Mouse (Mus musculus) limb, embryonic 14.5 days (tissue): ENCODE data around the gene Hao1. TPM values are rescaled to one million over a fixed set of nuclear protein-coding genes. Genes with fewer than 3 reads are reported as not detected.

Experiments used
- ATAC-seq: fragments of 200-750 bp; cut with Nextera tagmentation; 2 replicates; pipeline ENCODE4 v1.8.0; 2017; ENCODE audit warnings: low read depth, moderate number of reproducible peaks, moderate TSS enrichment; ENCODE audit not compliant: low FRiP score
- DNase-seq: peaks from one replicate; pipeline ENCODE4 v3.0.0-alpha.2; 2015; ENCODE audit warnings: low spot score
- H3K27ac ChIP-seq: fragments of 300-500 bp; sonication (generic); replicated peaks from 2 replicates; pipeline ENCODE4 v1.5.1; 2014; ENCODE audit warnings: low read depth, mild to moderate bottlenecking, low read length, moderate library complexity, mixed read lengths
- H3K27me3 ChIP-seq: fragments of 300-500 bp; sonication (generic); 2 replicates; pipeline ENCODE4 v1.6.1; 2014; ENCODE audit warnings: low read length, mixed read lengths; ENCODE audit not compliant: control insufficient read depth, insufficient read depth
- H3K36me3 ChIP-seq: fragments of 300-500 bp; sonication (generic); 2 replicates; pipeline ENCODE4 v1.6.1; 2014; ENCODE audit warnings: mild to moderate bottlenecking, low read length, moderate library complexity, mixed read lengths; ENCODE audit not compliant: control insufficient read depth, insufficient read depth
- H3K4me1 ChIP-seq: fragments of 300-500 bp; sonication (generic); 2 replicates; pipeline ENCODE4 v1.6.1; 2014; ENCODE audit warnings: antibody characterized with exemption, low read length, mixed read lengths; ENCODE audit not compliant: control insufficient read depth, insufficient read depth
- H3K4me2 ChIP-seq: fragments of 300-500 bp; sonication (generic); replicated peaks from 2 replicates; pipeline ENCODE4 v1.6.1; 2014; ENCODE audit warnings: low read depth, mild to moderate bottlenecking, low read length, moderate library complexity; ENCODE audit not compliant: severe bottlenecking
- H3K4me3 ChIP-seq: fragments of 300-500 bp; sonication (generic); replicated peaks from 2 replicates; pipeline ENCODE4 v1.5.1; 2014; ENCODE audit warnings: low read length
- H3K9ac ChIP-seq: fragments of 300-500 bp; sonication (generic); 2 replicates; pipeline ENCODE4 v1.6.1; 2014; ENCODE audit warnings: mild to moderate bottlenecking, low read depth, low read length, moderate library complexity; ENCODE audit not compliant: severe bottlenecking
- H3K9me3 ChIP-seq: fragments of 300-500 bp; sonication (generic); 2 replicates; pipeline ENCODE4 v1.6.1; 2016; ENCODE audit warnings: low read length; ENCODE audit not compliant: control insufficient read depth
- POLR2A ChIP-seq: fragments of 200-500 bp; IDR thresholded peaks from 2 replicates; pipeline ENCODE4 v1.8.0; 2012; ENCODE audit warnings: inconsistent platforms, mild to moderate bottlenecking, moderate library complexity, borderline replicate concordance; ENCODE audit not compliant: insufficient read depth, insufficient read length; ENCODE audit errors: extremely low read depth
- WGBS: fragments of 180-500 bp; shearing (Covaris S2); extraction: QIAGEN DNeasy Blood & Tissue Kit; methylation state at CpG from one replicate; pipeline ENCODE4 v1.1.7; 2014; 5-methylcytosine and 5-hydroxymethylcytosine counted together
- polyA plus RNA-seq, 2 experiments: library from polyadenylated mRNA; depleted of rRNA in 1 of 2; stranded (reverse) in 1 of 2; unstranded in 1 of 2; fragments of >200 nt; fragmentation: Nextera tagmentation in 1 of 2; extraction: Ambion mirVana in 1 of 2; gene quantifications; 2 replicates each; pipeline versions ENCODE4 v1.2.1 to v1.2.3; 2012 to 2014

Hao1 gene
- polyA plus RNA-seq (2012; rRNA removed), result 0.03 TPM in 1 of 2 replicates, not detected in the other
- polyA plus RNA-seq (2014; fragmentation: Nextera tagmentation; extraction: Ambion mirVana), result 0.08 TPM in 1 of 2 replicates, not detected in the other

DNA sequence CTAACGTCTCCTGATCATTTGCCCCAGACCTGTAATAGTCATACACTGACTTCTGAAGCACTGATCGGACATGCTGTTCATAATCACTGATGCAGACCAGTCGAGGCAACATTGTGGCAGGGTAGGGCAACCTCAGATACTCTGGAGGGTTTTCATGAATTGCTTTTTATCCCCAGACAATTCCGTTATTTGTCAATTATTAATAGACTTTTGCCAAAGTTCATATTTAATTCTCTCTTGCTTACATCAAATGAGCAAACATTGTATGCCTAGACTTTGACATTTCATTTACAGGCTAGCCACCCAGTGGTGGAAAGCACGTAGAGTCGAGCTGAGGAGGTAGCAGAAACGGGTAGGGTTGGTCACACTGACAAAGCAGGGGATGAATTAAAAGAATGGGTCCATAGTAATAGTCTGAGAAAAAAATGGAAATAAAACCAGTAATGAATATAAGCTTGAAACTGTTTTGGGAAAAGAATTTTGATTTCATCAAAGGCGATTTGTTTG, at the start of gene Hao1:
Gene Hao1, minus strand, starts transcription at position 148 of the 507 bp plus-strand sequence.
- 82% methylated on average over 8 of the region's 8 CpGs for WGBS
- no peaks in the 10 kb centered on the region for H3K36me3 ChIP-seq
- TF ChIP-seq POLR2A, result no peak

DNA sequence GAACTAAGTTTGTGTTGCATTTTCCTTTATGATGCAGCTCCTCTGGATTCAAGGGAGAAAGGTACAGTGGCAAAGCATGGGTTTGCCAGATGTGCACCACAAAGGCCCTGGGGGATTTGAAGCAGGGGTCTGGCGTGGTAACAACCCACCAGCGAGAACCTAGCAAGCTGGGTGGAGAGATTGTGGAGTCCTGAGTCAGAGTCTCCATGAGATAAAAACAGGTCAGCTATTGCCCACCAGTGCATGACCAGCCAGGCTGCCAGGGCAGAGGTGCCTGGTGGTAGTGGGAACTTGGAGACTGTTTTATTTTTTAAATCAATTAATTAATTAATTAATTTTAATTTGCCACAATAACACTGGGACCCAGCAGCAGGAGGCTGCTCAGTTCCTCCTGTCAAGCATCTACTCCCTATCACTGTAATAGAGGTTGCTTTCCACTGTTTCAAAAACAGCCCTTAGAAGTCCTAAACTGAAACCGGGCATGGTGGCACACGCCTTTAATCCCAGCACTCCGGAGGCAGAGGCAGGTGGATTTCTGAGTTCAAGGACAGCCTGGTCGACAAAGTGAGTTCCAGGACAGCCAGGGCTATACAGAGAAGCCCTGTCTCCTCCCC, 37.0 kb upstream of the Hao1 start:
- H3K9ac ChIP-seq, result no peak overlapping the region
- no peak overlapping the region for H3K27ac ChIP-seq
- no peak overlapping the region for H3K4me3 ChIP-seq
- no peaks in the 10 kb centered on the region for H3K27me3 ChIP-seq
- DNase-seq (no peak), ATAC-seq (no peak)
- 89% methylated on average over 6 of the region's 6 CpGs for WGBS
- TF ChIP-seq POLR2A, result no peak
- H3K36me3 ChIP-seq, result no peaks in the 10 kb centered on the region
- no peaks in the 10 kb centered on the region for H3K9me3 ChIP-seq
- no peaks in the 10 kb centered on the region for H3K4me1 ChIP-seq
- no peak overlapping the region for H3K4me2 ChIP-seq

More for the DNA sequence above, at the start of gene Hao1:
- Histone ChIP-seq H3K4me1 (no peaks in the 10 kb centered on the region), H3K9me3 (no peaks in the 10 kb centered on the region), H3K4me3 (no peak within 1 kb of the TSS), H3K27me3 (no peaks in the 10 kb centered on the region), H3K27ac (no peak within 1 kb of the TSS), H3K9ac (no peak within 1 kb of the TSS), H3K4me2 (no peak within 1 kb of the TSS)
- ATAC-seq, result no peak
- DNase-seq, result no peak

DNA sequence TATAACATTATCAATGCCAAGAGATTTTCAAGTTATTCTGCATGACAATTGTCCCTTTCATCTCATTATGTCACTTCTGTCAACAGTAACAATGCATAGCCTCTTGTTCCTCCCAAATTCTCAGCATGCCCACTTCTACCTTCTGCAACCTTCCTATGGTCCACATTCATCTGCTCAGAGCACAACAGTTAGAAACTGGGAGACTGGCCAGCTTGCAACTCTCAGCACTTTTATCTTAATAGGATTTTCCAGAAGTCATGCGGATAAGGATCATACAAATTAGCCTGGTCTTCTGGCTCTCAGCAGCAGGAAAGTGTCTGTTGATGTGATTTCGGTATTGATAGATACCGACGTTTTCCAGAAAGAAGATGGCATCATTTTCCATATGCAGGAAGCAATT, 31.1 kb upstream of the Hao1 start:
- peak; percentile 3 for DNase-seq
- WGBS, result 69% methylated on average over 4 of the region's 4 CpGs
- H3K4me2 ChIP-seq, result no peak overlapping the region

GRCm38 (mm10) chr2:134559422-134559821, 5.3 kb upstream of the Hao1 start:
- no peak for DNase-seq
- Histone ChIP-seq H3K4me1 (no peaks in the 10 kb centered on the region), H3K4me3 (no peak overlapping the region), H3K4me2 (no peak overlapping the region), H3K27ac (no peak overlapping the region), H3K27me3 (no peaks in the 10 kb centered on the region), H3K9ac (no peak overlapping the region), H3K9me3 (peaks cover 6% of the 10 kb centered on the region), H3K36me3 (no peaks in the 10 kb centered on the region)
- 86% methylated on average over 3 of the region's 3 CpGs for WGBS
- no peak for TF ChIP-seq POLR2A
- no peak for ATAC-seq

More for the DNA sequence above, 31.1 kb upstream of the Hao1 start:
- no peak for TF ChIP-seq POLR2A
- no peak overlapping the region for H3K9ac ChIP-seq
- H3K27me3 ChIP-seq, result no peaks in the 10 kb centered on the region
- no peaks in the 10 kb centered on the region for H3K9me3 ChIP-seq
- H3K4me1 ChIP-seq, result 0 out of 2 replicates have a peak, but pooled peaks cover 3% of the 10 kb centered on the region
- no peak overlapping the region for H3K27ac ChIP-seq
- no peak overlapping the region for H3K4me3 ChIP-seq
- H3K36me3 ChIP-seq, result no peaks in the 10 kb centered on the region
- ATAC-seq, result no peak

DNA sequence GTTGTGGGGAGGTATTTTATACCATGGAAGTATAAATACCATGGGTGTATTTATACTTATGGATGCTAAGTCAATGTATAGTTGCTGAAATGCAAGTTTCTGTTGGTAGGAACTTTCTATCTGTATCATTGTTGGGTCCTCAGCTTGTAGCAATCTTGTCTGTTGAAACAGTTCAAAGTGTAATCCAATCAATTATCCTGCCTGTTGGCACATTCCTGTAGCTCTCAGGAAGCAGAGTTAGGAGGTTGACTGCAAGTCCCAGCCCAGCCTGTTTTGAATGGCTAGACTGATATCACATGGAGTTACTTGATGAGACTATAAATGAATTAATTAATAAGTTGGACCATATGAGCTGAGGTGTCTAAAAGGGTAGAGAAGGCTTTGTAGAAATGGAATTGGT, 1.8 kb downstream of the Hao1 start:
- ATAC-seq, result no peak
- no peaks in the 10 kb centered on the region for H3K9me3 ChIP-seq
- TF ChIP-seq POLR2A, result no peak
- DNase-seq, result no peak
- H3K27me3 ChIP-seq, result no peaks in the 10 kb centered on the region
- H3K4me3 ChIP-seq, result no peak overlapping the region
- no peaks in the 10 kb centered on the region for H3K4me1 ChIP-seq
- no peak overlapping the region for H3K4me2 ChIP-seq
- no peak overlapping the region for H3K27ac ChIP-seq
- no peak overlapping the region for H3K9ac ChIP-seq
- no peaks in the 10 kb centered on the region for H3K36me3 ChIP-seq
